Mouse (Mus musculus): ENCODE measurements around the gene Scimp. TPM values are rescaled to one million over a fixed set of nuclear protein-coding genes. Genes with fewer than 3 reads are reported as not detected.

The Scimp gene
- total and polyA plus RNA-seq, 3 experiments, result 0.21 to 0.79 (median 0.30) TPM

DNA sequence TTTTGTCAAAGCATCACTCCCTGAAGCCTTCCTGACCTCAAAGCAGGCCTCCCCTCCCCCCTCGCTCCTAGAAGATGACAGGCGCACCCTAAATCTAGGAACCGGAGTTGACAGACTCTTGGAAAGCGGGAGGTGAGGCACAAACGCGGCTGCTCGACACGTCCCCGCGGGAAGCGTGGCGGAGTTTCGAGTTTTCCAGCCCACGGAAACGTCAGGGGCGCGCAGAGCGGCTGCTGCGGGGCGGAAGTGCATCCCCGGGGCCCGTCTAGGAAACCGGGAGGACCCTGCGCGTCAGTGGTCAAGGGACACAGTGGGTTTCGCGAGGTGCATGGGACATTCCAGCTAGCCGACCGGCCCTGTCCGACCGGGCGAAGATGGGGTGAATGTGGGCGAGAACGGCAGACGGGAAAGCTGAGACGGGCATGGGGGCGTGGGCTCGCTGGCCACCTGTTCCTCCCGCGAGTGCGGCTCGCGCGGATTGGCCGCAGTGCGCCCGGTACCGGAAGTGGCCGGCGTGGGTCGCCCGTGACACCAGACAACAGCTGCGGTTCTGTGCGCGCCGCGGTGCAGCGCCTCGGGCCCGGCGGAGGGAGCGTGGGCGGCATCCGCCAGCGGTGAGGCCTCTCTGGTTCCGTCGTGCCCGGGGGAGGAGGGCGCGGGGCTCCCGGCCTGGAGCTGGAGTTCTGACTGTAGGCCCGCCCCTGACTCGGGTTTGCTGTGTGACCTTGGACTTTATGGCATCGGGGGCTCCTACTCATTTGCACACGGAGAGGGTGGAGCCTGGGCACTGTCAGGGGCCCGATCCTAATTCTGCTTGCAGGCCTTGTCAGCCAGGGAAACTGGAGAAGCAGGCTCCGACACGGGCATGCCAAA lies 48.2 kb downstream of the Scimp start, which contains the start of gene Zfp3 (continued):
- no peak for TF ChIP-seq GABPA (IDR thresholded peaks at IDR 0.05; ENCODE audit: insufficient replicate concordance, low read depth, low read length)
- TF ChIP-seq POLR2AphosphoS2 (IDR thresholded peaks at IDR 0.05; ENCODE audit: low read depth, low read length), result peak; percentile 85
- peak; percentile 65 for TF ChIP-seq HCFC1 (IDR thresholded peaks at IDR 0.05; ENCODE audit: low read depth, low read length)
- no peak for TF ChIP-seq ZKSCAN1 (IDR thresholded peaks at IDR 0.05; ENCODE audit: borderline replicate concordance, low read depth, low read length)
- peak; percentile 84; the same call in 1 of the 2 replicates for TF ChIP-seq UBTF (IDR thresholded peaks at IDR 0.05; ENCODE audit: low read depth, low read length)
- TF ChIP-seq ZNF384 (IDR thresholded peaks at IDR 0.05; ENCODE audit: low read depth, low read length), result 0 out of 2 replicates have a peak, but pooled peaks have one; percentile 11
- no peak for TF ChIP-seq JUND (conservative IDR thresholded peaks at IDR 0.05; ENCODE audit: low read depth, low read length)
- TF ChIP-seq EP300 (IDR thresholded peaks at IDR 0.05; ENCODE audit: low read length), result 0 out of 2 replicates have a peak, but pooled peaks have one; percentile 13
- TF ChIP-seq KAT2A (IDR thresholded peaks at IDR 0.05; ENCODE audit: insufficient replicate concordance, low read length), result 0 out of 2 replicates have a peak, but pooled peaks have one; percentile 11
- TF ChIP-seq ETS1 (conservative IDR thresholded peaks at IDR 0.05; ENCODE audit: low read depth, low read length), result peak; percentile 33
- peak; percentile 78 for TF ChIP-seq MAZ (IDR thresholded peaks at IDR 0.05; ENCODE audit: low read depth, low read length)
- TF ChIP-seq NRF1 (IDR thresholded peaks at IDR 0.05; ENCODE audit: low read depth, low read length), result no peak
- TF ChIP-seq USF2 (conservative IDR thresholded peaks at IDR 0.05; ENCODE audit: low read depth, low read length), result no peak
- TF ChIP-seq PAX5 (IDR thresholded peaks at IDR 0.05; ENCODE audit: low read length), result no peak
- peak; percentile 73 for TF ChIP-seq POLR2A (IDR thresholded peaks at IDR 0.05; ENCODE audit: low read depth, low read length)

DNA sequence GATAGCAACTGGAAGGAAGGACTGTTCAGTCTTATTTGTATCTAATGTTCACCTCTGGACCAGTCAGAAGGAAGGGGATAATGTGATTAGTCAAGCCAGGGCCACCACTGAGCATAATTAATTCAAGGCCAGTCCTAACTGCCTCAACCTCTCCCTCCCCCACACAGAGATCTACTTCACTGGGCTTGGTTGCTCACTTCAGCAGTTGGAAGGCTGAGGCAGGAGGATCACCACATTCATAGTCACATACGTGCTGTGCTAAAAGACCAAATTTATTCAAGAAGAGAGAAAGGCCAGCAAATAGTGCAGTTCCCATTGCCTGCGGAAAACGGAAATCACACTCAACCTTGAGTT lies 48.8 kb downstream of the Scimp start:
- Histone ChIP-seq H3K9me3 (replicated peaks; ENCODE audit: low read length) (no peaks in the 10 kb centered on the region), H3K4me3 (replicated peaks in 1 of 3; ENCODE audit: low read depth in 2 of 3, low read length in 2 of 3, poor library complexity in 1 of 3) (peak overlapping the region; percentile 50 to 72 (median 68)), H3K4me1 (ENCODE audit: control insufficient read depth in 1 of 2, insufficient read depth in 2 of 2) (peaks cover 8 to 50% of the 10 kb centered on the region in 2 experiments), H3K36me3 (replicated peaks in 1 of 2; ENCODE audit: control insufficient read depth in 1 of 2, insufficient read depth in 1 of 2, low read length in 1 of 2) (peaks cover 2 to 11% of the 10 kb centered on the region in 2 experiments), H3K79me2 (replicated peaks; ENCODE audit: control insufficient read depth, extremely low read depth, insufficient read depth, poor library complexity, severe bottlenecking) (peaks cover 9% of the 10 kb centered on the region), H3K27me3 (replicated peaks) (no peaks in the 10 kb centered on the region), H3K27ac (ENCODE audit: insufficient read depth, low read depth) (peak overlapping the region; percentile 49; the same call in 1 of the 2 replicates), H3K4me2 (ENCODE audit: insufficient read depth, low read depth, poor library complexity, severe bottlenecking) (peak overlapping the region; percentile 35), H3K9ac (ENCODE audit: insufficient read depth, low read depth) (peak overlapping the region; percentile 85)
- dilution Hi-C loops (cut with MboI; ENCODE audit: extremely low pct_ligation_motif_present, extremely low pct_unique_long_range_greater_than_20kb, low sequenced_read_pairs), result no loop called here
- in situ Hi-C loops (cut with MboI; ENCODE audit: low pct_ligation_motif_present, low pct_unique_long_range_greater_than_20kb, low sequenced_read_pairs), result loop anchor here (5.0 to 25.0 kb wide), 2 partner anchors 246 to 526 kb away; partner anchors contain the start of genes 0610010K14Rik, Bcl6b, Gltpd2 and Gm21988
- DNase-seq (ENCODE audit: extremely low read depth), result no peak
- TF ChIP-seq CHD1 (IDR thresholded peaks at IDR 0.05; ENCODE audit: low read depth, low read length), result no peak
- TF ChIP-seq TBP (conservative IDR thresholded peaks at IDR 0.05; ENCODE audit: low read depth, low read length), result 0 out of 2 replicates have a peak, but pooled peaks have one; percentile 36
- no peak for TF ChIP-seq IRF4 (IDR thresholded peaks at IDR 0.05; ENCODE audit: low read depth, low read length)
